Mouse (Mus musculus) lung, postnatal 4 days (tissue): ENCODE data around the gene Lyplal1.

Experiments used
- DNase-seq, 2 experiments: peaks; one replicate each; pipeline ENCODE4 v3.0.0; 2021

Gene Lyplal1

DNA sequence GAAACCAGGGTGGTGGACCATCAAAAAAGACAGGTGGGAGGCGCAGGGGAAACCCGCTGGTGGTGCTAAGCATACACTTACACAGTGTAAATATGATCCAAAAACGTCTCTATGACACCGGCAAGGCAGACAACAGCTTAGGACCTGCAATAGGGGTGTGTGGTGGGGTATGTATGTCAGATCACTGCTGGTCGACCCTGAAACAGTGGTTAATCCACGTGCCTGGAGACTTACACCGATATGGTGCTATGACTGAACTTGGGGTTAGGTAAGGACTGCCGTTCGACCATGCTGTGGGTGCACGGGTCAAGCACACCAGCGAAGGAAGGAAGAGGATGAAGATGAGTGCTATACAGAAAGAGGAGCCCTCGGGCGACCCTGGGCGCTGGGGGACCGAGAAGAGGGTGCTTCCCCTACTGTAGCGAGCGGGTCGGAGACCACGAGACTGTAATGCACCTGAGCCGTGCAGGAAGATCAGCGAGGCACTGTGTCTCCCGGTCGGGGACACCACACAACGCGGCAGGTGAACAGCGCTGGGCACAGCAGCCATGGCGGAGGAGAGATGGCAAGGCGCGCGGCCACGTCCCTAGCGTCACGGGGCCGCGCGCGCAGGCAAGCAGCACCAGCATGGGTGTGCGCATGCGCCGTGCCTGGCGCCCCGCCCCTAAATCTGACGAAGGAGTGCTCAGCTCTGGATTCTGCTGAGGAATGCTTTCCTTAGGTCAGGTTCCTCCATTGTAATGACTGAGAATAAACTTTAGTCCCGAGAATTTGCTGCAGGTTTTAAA lies at the start of gene Lyplal1:
Gene Lyplal1, minus strand, starts transcription at position 610 of the 788 bp plus-strand sequence.
- peak; percentile 96 to 97 for DNase-seq

DNA sequence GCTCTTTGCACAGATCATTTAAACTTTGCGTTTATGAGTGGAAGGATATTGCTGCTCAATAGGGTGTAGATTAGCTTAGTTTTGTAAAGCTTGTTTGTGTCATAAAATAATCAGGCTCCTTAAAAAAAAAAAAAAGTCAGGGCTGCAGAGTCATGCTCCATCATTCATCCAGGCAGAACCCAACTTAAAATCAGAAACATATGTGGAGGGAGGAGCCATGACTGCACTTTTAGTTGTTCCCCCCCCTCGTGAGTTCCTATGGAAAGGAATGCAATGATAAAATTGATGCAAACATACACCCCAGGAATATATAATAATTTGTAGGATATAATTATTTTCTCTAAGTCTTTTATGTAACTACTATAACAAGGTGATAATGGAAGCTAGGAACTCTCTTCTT lies 46.5 kb upstream of the Lyplal1 start:
- DNase-seq: no peak

DNA sequence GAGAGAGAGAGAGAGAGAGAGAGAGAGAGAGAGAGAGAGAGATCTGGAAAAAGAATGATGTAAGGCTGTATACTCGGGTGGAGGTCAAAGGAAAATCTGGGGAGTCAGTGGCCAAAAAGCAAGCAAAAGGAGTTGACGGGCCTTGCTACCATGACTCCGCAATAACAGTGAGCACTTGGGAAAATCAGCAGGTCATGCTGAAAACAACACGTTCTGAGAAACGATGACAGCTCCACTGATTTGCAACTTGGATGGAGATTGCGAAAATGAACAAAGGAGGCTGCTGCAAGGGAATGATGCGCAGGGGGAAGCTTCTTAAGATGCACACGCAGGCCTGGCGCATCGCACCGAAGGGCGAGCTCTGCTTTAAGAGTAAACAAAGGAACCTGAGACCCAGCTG lies 46.1 kb upstream of the Lyplal1 start:
- no peak for DNase-seq

DNA sequence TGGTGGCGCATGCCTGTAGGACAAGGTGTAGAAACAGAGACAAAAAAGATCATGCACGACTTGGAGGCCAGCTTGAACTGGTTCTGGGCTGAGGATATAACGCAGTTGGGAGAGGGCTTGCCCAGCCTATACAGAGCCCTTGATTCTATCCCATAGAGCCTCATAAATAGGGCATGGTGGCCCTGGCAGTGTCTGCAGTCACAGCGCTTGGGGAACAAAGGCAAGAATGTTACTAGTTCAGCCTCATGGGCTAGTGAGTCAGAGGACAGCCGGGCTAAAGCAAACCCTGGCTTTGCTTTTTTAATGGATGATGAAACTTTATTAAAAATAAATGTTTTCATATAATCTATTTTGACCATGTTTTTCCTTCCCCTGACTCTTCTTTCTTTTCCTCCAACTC lies 33.3 kb upstream of the Lyplal1 start:
- DNase-seq: no peak

DNA sequence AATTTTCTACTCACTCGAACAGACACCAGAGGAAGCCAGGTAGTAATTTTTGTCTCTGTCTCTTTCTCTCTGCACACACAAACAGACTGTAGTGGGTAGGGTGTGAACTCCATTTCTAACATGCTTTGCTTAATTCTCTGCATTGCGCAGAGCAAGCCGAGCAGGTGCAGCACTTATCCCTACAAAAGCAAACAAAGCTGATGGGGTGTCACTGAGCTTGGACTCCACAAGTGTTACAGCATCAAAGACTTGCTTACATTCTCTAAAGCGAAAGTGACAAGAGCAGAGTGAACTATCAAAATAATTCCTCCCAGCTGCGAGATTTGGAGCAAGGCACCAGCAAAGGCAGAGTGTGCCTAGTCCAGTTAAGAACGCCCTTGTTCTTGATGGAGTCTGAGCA lies 28.3 kb upstream of the Lyplal1 start:
- peak; percentile 16 to 47 for DNase-seq

DNA sequence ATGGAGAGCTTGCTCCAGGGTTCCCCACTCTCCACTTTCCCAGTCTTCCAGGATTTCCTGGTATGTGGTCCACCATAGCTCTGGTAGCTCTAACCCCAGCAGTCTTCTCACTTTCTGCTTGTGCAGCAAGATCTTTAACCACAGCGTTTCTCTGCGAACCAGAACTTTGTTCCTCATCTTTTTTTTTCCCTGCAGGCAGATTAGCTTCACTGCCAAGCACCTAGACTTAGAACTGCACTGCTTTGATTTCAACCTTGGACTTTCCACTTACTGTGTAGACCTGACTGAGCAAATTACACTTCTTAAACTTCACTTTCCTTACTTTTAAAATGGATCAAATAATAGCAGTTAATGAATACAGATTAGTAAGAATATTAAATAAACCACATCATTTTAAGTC lies 23.1 kb upstream of the Lyplal1 start:
- no peak for DNase-seq

DNA sequence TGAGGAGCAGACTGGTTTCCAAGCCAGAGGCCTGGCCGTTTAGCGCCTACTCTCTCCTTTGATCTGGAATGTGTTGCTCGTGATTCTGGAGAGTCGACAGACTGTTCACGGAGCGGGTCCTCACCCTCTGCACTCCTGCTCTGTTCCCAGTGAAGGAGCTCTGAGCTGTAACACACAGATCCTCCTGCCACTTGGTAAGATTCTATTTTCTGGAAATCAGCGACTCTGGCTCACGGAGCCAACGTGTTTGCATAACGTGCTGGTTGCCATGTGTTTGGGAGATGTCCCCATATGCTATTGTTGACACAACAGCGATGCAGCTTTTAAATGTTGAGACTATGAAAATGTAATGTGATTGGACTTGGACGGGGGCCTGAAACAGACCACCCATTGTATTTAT lies 20.8 kb upstream of the Lyplal1 start:
- peak; percentile 21 to 46 for DNase-seq

DNA sequence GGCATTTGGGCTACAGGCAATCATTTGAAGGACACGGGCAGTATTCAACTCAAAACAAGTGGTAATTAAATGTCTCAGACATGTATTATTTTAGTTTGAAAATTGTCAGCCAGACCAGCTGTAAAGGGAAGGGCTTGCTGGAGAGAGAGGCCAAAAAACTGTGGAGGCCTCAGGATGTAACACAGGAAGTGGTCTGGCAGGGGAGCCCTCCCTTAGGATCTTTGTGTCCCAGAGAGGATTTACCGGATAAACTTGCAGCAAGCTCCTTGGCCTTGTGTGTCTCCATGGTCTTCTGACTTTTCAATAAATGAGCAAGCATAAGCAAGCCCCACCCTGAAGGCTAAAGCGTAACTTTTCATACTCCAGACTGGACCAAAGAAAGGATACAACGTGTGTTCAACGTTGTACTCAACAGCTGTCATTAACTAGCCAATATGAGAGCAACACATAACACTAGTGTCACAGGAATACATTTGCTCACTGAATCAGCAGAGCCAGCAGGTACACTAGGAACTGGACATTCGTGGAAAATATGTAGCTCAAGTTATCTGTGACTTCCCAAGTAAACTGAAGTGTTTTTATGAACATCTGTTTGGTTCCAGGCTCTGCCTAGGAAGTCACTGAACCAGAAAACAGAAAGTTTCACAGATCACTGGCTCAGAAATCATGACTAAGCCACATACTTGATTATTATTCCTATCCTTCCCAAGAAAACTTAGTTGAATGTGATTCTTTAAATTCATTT lies 19.7 kb upstream of the Lyplal1 start:
- DNase-seq: peak; percentile 9 to 37

DNA sequence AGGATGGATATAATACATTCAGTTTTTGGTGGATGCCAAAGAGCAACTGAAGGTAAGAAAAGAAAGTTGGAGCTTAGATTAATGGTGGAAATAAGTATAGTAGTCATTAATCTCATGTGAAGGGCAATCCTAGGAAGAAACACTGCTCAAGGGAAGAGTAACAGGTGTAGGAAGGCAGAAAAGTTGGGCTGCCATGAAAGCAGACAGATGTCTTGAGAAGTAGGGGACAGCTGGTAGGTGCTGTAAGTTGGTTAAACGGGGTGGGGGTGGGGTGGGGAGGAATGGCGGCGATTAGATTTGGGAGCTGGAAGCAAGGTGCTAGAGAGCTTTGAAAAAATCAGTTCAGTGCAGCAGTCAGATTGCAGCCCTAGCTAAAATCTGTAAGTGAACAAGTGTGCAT lies 14.4 kb upstream of the Lyplal1 start:
- DNase-seq: no peak

DNA sequence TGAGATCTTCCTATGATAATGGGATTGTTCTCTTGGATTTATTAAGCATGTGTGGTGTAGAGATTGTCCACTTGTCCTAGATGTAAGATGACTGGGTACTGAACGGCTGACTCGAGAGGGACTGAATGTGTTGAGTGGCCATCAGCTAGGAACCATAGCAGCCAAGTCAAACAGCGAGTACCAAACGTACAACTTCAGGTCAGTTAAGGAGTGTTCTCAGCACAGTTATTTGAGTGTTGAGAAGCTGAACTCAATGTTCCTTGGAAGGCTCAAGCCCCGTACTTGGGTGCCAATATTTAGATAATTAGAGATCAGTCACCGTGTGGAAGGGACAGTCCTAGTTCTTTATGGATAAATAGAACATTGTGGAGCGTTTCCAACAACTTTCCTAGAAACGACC lies 11.8 kb upstream of the Lyplal1 start:
- no peak for DNase-seq

DNA sequence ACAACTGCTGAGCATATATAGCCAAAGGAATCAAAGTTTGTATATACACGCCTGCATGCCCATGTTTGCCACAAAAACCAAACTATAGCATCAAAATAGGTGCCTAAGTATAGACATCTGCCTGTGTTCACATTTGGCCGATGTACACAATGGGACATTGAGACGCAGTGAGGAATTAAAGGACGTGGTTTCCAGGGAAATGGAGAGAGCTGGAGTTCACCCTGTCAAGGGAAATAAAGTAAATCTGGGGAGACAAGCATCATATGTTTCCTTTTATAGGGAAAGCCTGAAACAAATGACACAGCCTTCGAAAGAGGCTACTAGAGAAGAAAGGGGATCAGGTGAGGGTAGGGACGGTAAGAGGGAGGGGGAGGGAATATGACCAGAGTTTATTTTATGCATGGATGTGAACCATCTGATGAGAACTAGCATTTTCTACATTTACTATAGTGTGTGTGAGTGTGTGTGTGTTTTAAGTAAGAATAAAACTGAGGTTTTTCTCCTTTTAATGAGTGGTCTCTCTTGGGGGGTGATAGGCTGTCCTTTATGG lies 9.3 kb upstream of the Lyplal1 start:
- no peak for DNase-seq

DNA sequence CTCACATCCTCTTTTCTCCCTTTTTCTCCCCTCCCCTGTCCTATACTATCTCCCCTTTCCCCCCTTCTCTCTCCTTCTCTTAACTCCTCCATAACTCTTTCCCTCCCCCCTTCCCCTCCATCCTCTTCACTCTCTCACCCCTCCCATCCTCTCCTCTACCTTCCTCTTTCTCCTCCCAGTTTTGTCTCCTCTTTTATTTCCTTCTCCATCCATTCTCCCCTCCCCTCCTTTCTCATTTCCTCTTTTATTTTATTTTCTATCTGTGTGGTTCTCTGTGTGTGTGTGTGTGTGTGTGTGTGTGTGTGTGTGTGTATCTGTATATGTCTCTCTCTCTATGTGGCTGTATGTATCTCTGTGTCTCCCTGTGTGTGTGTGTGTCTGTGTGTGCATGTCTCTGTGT lies 6.6 kb upstream of the Lyplal1 start:
- DNase-seq: no peak

DNA sequence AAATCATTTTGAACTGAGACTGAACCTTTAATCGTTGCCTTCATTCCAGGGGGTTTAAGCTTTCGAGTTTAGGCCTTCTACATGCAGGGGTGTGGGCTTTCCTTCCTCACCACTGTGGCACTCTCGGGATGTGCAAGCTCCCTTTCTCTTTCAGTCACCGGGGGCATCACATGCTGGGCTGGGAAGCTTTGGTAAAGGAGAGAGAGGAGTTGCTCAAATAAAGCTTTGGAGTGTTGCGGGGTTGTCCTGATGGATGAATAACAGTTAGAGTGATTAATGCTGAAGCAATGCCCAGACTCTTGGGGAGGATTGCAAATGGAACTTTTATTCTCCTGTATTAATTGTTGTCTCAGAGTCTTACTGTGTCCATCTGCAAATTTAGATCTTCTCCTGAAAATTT lies 2.7 kb upstream of the Lyplal1 start:
- no peak for DNase-seq

DNA sequence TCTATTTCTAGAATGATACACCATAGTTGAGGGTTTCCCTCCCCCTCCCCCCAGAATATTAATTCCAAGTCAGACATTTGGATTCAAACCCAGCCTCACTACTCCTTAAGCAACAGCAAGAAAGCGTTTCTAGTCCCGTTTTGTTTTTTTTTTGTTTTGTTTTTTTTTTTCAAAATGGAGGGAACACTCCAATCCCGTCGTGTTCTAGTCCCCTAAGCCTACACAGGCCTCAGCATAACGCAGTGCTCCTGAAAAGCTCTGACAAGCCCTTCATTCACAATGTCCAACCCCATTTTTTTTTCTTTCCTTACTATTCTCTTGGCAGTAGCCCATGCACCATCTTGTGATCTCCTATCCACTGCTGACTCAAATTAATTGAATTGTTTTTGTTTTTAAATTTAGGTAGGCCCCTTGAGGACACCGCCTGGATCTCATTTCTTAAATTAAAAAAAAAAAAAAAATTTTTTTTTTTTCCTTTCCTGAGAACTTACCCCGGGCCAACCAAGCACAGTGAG lies 967 bp downstream of the Lyplal1 start:
- no peak for DNase-seq

DNA sequence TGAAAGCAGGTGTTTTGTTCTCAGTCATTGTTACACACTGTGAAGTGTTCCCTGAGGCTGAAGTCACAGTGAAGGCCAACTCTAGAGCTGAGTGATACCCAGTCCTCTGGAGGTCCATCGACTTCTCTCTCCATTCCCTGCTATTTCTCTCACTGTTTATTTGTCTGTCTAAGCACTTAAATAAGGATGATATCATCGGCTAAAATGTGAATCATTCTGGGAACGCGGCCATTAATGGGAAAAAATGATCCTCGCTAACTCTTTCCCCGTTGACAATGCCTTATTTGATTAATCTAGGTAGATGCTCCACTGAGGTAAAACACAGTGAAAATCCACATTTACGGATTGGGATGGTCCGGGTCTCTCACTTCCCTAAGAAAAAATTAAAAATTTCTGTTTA lies 14.8 kb downstream of the Lyplal1 start:
- DNase-seq: no peak

DNA sequence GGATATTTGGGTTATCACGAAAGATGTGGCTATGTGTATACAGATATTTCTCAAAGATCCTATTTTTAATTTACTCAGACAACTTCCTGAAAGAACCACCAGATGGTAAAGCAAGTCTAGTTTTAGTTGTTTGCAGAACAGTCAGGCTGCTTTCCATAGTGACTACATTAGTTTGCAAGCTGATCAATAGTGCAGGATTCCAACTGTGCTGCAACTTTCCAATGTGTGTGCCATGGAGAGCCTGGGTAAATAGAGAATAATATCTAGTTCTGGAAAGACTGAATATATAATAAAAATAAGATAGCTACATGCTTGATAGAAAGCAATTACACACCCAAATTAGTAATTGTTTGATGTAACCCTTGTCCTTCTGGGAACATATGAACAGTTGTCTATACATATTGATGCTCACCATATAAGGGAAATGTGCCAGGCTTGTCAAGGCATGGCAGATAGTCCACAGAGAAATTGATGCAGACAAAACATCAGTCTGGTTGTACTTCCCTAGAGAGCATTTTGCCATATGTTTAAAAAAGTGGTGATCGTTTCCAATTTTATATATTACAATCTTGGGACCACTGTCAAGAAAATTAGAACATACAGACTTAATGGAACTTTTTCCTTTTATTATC lies 50.7 kb downstream of the Lyplal1 start:
- no peak for DNase-seq

DNA sequence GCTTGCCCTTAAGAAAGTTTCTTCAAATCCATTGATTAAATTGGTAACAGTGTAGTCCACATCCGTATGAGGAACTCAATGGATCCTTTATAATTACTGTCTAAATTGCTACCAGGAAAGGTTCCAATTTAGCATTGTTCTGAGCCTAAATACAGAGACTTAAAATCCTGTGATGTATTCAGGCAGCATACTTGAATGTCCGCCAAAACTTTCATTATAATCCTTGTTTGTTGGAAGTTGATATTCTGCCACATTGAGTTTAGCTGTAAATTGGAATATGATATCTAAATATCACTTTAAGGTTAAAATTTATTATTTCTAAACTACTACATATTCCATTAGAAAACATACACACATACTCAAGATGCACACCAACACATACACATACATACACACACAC lies 57.1 kb downstream of the Lyplal1 start:
- no peak for DNase-seq

DNA sequence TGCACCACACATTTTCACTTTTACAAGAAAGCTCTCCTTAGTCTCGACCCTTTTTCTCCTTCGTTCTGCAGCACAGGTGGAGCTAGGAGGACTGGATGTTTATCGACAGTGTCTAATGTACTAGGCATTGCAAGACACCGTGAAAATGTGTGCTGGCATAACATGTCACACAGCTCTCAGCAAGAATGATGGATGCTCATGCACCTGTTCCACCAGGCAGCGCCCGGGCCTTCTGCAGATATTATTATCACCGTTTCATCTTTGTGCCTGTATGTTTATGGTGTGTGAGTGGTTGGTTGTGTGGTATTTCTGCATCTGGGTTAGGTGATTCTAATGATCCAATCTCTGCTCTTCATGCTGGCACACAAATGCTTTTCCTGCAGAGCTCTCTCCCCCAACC lies 62.9 kb downstream of the Lyplal1 start:
- DNase-seq: no peak

DNA sequence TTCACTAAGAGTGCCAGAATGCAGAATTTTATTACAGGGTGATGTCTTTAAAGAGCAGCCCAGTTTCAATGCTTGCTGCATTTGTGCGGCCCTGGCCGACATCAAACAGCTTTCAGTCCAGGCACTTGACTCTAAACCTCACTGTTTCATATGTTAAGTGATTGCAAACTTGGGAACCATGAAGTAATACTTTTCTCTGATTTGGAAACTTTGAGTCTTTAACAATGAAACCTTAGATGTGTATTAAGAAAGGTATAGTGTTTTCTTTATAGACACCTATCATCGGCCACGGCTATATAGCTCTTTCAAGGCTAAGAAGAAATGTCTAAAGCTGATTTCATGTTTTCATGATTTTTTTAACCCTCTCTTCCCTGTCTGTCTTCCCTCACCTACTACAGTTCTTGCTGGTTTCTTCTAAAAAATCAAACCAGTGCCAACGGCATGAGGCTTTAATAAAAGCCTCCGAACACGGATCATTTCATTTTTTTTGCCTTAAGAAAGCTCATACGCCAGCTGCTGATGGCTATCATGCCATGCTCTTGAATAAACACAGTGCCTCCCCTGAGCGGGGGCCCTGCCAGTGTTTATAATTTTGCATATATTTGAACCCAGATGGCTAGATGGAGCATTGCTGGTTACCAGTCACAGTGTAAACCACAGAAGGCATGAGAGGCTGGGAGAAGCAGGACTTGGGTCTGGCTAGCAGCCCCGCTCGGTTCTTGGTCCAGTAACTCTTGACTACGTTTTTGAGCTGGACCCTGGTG lies 63.6 kb downstream of the Lyplal1 start:
- DNase-seq: no peak

DNA sequence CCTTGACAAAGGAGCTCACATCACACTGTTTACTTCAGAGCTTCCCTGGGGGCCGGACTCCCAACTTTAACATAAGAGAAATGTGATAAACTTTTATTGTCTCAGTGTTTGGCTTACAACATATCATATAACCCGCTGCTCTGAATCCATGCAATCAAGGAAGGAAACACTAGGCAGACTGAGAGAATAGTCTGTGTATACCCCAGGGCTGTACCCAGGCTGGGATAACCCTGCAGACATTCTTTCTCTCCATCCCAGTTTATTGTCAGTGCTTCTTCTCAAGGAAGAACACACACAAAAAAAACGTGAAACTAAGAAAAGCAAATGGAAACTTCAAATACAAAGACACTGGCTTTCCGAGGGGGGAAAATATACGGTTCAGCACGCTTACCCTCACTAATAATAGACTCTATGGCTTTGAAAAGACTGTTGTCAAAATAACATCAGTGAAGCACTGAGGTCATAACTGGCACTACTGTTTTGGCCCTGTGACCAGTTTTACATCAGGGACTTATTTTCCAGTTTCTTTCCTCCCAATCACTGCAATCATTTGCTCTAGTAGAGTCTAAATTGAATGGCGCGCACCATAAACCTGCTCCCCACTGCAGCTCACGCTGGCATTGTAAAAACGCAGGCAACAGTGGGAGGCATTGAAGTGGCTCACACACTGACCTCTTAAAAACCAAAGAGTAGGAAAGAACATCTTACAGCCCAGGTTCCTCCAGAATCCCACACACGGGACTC lies 73.2 kb downstream of the Lyplal1 start:
- no peak for DNase-seq

DNA sequence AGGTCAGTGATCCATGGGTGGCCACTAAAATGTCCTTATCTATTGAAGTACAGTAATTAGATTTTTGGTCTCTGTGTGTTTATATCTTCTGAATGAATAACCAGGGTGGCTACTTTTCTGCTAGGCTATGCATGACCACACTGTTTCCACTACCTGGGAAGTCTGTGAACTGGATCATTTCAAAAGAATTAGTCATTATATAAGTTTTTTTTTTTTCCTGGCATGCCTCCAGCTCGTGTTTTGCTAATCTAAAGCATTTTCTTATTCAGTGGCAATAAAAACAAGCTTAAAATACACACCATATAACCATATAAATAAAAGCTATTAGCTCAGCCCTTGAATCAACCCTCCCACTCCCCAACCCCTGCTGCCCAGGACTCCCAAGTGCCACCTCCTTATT lies 75.3 kb downstream of the Lyplal1 start:
- no peak for DNase-seq
